Mouse (Mus musculus): Measurements from ENCODE around the gene Elavl3.
"Not testable (repeated sequence)": the region's sequence is repeated elsewhere in the genome, so short reads cannot be mapped to it uniquely, and the experiment has no call there.

The Elavl3 gene

DNA sequence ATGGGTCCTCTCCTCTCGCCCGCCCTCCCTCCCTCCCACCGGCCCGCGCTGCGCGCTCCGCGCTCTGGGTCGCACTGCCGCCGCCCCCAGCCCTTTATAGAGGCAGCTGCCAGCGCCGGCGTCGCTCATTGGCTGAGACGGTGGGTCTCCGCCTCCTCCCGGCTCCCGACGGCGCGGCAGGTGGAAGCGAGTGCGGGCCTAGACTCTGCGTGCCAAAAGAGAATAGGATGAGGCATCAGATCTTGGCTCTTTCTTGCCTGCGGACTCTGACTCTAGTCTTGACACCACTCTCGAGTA, at the start of gene Elavl3:
Gene Elavl3 (minus strand): TSS at position 66 of the 297 bp plus-strand sequence.
- DNase-seq: peak; percentile 94 to 96

DNA sequence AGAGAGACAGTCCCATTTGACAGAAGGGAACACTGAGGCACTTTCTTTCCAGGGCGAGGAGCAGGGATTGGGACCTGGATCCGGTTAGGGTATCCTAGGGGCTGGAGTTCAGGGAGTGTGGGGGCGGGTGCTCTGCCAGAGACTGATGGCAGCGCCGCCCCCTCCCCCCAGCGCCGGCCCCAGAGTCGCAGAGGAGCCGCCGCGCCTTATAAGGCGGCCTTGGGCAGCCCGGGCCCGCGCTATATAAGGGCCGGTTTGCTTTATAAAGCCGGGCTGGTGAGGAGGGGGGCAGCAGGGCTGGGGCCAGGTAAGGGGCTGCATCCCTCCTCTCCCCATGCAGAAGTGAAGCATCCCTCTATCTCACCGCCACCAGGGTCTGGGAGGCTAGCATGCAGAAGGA, 48.1 kb upstream of the Elavl3 start:
- no peak for DNase-seq

DNA sequence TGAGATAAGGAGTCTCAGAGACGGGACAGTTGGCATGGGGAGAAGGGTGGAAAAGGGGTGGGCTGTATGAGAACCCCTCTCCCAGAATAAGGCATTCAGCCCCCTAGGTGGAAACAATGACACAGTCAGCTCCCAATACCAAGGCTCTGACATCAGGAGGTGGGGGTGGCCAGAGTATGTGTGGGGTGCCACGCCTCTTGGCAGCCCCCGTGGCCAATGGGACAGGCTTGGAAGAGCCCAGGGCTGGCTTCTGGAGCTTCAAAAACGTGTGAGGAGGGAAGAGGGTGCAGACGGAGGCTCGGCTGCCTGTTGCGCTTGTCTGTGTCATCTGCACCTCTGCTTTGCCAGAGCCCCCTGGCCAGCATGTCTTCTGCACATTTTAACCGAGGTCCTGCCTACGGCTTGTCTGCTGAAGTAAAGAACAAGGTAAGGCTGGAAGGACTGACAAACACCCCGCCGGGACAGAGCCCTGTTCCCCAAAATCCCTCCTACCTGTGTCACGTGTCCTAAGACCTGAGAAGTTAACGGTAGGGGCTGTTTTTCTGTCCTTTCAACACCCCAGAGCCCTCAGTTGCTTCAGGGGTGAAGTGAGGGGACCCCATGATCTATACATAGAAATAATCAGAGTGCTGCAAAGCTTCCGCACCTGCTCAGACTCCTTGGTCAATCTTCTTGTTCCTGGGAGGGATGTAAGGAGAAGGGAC, 47.3 kb upstream of the Elavl3 start, which contains the start of gene Cnn1:
Gene Cnn1 (plus strand): TSS at position 224 of the 704 bp plus-strand sequence.
- DNase-seq: no peak

DNA sequence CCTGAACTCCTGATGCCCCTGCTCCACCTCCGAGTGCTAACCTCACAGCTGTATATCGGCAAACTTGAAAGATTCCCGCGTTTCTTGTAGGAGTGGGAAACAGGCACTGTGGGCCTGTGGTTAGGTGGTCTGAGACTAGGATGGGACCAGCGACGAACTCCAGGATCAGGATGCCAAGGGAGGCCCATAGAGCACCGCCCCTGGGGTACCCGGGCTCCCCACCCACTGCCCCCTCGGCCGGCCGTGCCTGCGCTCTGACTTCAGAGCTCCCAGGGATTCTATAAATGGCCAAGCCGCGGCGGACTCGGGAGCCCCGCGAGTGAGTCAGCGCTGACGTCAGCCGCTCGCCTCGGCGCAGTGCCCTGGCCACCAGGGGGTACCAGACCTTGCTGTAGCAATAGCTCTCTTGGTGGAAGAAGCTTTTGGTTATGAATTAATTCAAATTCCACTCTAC, 44.1 kb upstream of the Elavl3 start:
- DNase-seq: peak; percentile 90 to 95

DNA sequence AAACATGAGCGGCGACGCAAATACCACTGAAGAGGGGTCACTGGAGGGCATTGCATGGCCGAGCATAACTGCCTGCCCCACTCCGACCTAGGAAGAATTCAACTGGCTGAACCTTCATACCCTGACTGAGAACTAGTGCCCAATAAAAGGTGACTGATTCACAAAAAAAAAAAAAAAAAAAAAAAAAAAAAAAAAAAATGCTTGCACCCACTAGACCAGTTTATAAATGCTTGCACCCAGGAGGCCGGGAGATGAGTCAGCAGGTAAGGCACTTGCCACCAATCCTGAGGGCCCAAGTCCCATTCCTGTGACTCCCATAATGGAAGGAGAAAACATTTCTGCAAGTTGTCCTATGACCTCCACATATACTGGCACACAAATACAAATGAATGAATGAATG, 40.9 kb upstream of the Elavl3 start:
- DNase-seq: no peak

DNA sequence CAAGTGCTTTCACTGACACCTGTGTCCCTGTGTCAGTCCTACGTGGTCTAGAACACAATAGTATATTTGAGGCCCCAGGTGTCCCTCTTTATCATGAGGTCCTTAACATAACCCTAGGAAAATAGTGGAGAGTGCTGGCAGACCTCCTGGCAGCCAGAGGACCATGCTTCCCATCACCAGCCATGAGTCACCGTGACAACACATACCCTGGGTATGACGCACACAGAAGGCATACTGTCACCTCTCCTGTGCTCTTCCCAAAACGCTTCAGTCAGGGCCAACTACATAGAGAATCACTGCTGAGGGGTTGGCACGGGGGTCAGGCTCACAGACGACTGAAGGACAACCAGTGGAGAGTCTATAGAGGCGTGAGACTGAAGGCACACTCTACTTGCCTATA, 38.2 kb upstream of the Elavl3 start:
- no peak for DNase-seq

DNA sequence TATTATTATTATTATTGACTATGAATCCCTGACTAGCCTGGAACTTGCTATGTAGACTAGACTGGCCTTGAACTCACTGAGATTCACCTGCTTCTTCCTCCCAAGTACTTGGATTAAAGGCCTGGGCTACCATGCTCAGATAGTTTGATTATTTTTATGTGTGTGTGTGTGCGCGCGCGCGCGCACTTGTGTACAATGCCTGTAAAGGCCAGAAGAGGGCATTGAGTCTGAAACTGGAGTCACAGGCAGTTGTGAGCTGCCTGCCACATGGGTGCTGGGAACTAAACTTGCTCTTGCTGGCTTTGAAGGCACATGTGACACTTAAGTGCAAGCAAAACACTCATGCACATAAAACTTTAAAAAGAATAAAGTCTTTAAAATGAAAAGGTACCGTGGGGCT, 37.5 kb upstream of the Elavl3 start:
- no peak for DNase-seq

DNA sequence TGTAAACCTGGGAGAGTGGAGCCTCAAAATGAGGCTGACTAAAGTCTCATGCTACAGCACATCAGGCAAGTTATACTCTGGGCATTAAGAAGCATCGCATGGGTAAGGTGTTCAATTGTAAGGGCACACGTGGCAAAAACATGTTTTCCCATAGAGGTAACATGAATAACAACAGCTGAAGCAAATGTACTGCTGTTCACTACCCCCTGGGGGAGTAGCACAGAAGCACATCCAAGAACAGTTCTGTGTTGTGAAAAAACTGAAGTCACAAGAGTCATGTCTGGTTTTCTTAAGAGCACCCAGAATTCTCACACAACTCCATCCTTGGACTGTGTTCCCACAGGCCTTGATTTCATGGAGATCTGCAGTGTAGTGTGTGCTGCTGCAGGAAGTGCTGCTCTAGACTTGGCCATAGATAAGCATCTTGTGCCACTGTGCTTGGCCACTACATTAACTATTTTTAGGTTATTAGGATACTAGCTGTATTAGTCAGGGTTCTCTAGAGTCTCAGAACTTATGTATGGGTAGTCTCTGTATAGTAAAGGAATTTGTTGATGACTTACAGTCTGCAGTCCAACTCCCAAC, 35.3 kb upstream of the Elavl3 start:
- DNase-seq: no peak

DNA sequence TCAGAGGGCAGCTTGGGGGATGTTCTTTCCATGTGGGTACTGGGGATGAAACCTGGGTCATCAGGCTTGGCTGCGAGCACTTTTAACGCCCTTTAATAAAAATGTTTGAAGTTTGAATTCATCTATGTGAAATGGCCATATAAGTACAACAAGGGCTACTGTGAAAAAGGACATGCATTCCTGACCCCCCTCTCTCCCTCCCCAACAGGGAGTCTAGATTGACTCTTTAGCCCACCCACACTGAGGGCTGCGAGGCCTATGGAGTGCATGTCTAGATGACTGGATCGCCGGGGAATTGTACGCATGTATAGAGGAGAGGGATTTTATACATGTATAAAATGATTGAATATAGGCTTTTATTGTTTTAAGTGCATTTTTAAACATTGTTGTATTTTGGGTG, 34.2 kb upstream of the Elavl3 start:
- DNase-seq: no peak

DNA sequence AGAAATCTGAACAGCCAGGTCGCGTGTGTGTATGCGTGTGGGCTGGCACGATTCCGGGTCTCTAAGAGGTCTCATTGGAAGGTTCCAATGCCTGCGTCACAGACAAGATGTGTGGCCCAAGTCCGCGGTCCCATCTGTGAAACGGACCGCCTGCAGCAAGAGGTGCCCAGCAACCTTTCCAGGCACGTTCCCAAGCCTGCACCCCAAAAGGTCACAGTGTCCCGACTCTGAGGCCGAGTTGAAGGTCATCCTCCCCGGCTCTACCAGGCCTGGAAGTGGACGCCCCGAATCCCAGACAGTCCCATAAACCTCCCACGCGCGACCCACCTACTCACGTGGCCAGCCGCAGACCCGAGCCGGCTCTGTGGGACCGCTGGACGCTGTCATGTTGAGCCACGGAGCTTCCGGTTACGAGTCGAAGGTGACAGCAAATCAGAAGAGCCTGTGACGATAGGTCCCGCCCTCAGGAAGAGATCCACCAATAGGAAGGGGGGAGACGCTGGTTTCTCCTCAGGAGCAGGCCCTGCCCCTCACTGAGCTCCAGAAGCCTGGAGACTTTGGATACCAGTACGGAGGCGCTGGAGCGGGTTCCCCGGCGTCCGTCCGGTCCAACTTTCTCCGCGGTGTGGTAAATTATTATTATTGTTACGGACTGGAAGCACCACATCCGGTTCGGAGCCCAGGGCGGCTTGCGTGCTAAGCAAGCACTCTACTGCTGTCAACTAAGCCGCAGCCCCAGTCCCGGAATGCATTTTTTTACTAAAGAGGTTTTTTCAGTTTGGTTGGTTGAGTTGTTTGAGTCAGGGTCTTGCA, 33.4 kb upstream of the Elavl3 start, which contains the start of gene Ecsit:
Gene Ecsit (minus strand): TSS at position 417 of the 813 bp plus-strand sequence.
- DNase-seq: peak; percentile 94 to 95

DNA sequence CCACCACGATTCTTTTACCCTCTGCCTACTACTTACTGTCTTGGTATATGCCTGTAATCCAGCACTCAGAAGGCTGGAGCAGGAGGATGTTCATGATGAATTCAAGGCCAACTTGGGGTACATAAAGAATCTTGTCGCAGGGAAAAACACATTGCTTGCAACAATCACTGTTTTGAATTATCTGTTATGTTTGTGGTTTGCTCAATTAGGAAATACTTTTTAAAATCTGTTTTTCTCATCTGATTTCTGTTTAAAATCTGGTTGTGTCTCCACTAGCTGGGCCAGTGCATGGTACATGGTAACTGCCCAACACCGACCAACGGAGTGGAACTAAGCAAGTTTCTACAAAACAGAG, 32.8 kb upstream of the Elavl3 start:
- DNase-seq: no peak

DNA sequence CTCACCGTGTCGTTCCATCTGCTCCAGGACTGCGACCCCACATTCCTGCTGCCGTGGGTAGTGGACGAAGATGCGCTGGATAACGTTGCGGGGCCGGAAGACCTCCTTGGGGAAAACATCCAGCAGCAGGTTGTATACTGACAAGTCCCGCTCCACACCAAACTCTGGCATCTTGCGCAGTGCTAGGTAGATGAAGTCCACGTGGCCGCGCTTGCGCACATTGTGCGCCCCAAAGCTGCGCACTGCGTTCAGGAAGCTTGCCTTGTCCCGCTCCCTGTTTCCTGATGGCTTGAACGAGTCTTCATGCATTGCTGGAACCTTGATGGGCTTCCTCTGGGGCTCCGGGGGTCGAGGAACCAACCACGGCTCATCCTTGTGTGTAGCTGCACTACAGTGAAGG, 24.4 kb upstream of the Elavl3 start:
- no peak for DNase-seq

DNA sequence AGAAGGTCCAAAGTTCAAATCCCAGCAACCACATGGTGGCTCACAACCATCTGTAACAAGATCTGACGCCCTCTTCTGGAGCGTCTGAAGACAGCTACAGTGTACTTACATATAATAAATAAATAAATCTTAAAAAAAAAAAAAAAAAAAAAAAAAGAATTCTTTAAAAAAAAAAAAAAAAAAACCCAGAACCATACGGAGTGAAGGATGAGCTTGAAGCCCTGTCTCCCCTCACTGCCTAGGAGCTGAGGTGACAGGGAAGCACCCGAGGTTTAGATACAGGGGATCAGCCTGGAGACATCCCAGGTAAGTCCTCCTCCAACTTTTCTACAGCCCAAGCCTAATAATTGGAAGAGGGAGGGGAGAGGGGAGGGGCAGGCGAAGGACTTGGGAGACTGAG, 24.0 kb upstream of the Elavl3 start:
- not testable (repeated sequence) for DNase-seq

DNA sequence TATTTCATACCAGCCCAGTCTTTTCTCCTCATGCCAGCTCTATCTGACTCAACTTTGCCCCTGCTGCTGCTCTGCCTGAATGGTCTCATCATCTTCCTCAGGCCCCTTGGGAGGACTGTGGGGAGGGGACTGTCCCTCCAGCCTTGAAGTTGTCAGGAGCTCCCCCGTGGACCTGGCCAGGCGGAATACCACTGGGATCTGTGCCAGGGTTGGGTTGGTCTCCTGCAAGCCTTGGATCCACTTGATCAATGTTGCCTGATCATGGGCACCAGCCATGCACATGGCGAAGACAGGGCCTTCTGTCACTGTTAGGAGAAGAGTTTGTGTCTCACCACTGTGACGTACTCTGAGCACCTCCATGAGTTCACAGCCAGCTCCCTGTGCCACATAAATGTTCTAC, 20.5 kb upstream of the Elavl3 start:
- DNase-seq: peak; percentile 27 to 56

DNA sequence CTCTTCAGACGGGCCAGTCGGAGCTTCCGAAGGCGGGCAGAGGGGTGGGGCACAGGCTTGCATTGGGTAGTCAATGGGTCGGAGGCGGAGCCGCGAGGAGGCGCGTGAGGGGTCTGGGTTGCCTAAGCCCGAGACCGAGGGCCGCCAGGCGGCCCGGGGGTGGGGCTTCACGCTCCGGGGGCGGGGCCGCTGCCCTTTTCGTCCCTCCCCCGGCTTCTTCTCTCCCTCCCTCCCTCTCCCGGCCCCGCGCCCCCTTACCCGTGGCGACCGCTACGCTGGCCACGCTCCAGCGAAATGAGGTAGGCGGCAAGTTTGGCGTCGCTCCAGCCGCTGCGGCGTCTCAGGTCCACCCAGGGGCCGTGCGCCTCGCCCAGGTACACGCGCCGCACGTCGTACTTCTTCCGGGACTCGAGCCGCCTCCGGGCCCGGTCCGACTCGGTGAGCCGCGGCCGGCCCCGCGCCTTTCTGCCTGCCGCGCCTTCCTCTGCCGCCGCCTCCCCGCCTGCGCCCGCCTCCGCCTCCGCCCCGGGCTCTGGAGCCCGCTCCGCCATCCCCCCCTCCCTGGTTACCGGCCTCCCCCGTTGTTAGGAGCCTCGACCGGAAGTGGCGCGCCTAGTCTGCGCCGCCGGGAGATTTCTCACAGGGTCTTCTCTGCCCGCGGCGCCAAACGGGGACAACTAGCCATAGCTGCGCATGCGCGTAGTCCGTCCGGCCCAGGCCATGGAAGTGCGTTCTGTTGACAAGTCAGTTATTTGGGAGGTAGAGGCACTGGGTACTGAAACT, 19.2 kb upstream of the Elavl3 start, which contains the start of the genes Gm49318 and Zfp653:
Gene Gm49318 (minus strand): TSS at position 469 of the 783 bp plus-strand sequence.
Gene Zfp653 (minus strand): TSS at position 586 of the 783 bp plus-strand sequence.
- DNase-seq: peak; percentile 98

DNA sequence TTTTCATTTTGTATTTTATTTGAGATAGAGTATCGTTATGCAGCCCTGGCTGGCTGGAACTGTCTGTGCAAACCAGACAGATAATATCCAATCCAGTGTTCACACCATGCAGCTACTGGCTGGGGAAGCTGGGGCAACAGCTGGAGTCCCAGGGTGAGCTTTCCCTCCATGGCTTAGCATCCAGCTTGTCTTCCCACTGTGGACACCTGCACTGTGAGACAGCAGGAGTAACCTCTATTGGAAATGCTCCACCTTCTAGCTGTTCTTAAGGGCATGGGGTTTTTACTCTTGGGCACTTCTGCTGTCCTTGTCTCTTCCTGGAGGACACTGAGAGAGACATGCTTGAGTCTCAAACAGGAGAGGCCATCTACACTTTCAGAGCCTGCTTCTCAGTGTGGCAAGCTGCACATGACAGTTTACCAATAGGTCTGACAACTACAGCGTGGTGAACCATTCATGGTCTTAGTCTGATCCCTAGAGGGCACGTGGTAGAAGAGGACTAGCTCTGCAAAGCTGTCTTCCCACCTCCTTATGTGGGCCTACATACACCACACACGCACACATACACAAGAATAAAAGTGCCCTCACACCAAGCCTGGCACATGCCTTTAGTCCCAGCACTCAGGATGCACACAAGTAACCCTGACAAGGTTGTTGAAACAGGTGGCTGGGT, 18.2 kb upstream of the Elavl3 start:
- no peak for DNase-seq

DNA sequence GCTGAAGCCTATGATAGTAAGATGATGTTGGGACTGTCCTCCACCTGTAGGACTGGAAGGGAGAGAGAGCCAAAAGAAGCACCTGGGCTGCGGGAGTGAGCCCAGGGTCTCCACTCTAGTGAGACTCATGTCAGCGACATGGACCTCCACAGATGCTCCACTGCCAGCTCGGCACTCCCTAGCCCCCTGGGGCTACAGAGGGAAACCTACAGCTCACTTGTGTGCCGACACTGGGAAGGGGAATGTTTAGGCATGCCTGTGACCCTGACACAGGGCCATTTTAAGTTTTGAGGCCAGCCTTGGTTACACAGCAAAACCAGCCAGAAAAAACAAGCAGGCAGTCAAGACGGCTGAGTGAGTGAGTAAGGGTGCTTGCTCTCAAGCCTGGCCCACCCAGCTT, 15.4 kb upstream of the Elavl3 start:
- DNase-seq: peak in 1 of 2 experiments; percentile 10

DNA sequence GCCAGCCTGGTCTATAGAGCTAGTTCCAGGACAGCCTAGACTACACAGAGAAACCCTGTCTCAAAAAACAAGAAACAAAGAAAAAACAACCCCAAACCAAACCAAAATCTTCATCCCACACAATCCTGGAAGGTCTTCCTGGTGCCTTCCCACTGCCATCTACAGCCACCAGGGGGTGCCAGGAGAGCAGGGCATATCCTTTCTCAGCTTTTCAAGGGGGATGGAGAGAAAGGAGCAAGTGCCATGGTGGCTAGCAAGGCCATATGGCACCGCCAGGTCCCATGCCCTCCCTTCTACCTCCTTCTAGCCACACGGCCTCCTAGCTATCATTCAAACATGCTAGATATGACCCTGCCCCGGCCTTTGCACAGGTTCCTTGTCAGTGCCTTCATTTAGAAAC, 14.6 kb upstream of the Elavl3 start:
- DNase-seq: peak; percentile 69 to 82

DNA sequence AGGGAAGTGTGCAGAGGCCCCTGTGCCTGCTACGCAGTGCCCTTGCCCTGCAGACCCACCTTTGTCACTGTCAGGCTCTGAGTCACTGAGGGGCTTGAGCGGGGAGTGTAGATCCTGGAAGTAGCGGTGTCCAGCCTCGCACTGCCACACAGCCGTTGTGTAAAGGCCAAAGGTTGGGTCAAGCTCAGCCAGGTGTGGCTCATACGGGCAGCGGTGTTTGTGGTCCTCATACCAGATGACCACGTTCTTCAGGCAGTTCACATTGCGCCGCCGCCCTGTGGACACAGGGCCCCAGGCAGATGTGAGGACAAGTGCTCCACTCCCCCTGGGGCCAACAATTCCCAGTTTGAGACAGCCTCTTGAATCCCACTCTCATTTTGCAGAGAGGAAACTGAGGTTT, 13.8 kb upstream of the Elavl3 start:
- no peak for DNase-seq

DNA sequence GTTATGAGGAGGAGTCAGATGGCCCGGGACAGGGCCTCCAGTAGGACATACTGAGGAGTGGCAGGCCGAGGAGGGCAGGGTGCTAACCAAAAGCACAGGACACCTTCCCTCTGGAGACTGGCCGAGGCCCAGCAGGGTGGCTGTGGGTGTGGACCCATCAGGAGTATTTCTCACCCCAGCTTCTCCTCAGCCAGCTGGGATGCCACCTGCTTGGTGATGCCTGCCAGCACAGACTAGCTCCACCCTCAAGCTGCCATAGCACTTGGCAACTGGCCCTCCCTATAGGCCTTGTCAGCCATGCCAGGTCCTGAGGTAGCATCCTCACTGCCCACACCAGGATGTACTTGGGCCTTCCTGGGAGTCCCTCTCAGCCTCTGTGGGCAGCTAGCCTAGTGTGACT, 12.5 kb upstream of the Elavl3 start:
- peak; percentile 96 for DNase-seq

DNA sequence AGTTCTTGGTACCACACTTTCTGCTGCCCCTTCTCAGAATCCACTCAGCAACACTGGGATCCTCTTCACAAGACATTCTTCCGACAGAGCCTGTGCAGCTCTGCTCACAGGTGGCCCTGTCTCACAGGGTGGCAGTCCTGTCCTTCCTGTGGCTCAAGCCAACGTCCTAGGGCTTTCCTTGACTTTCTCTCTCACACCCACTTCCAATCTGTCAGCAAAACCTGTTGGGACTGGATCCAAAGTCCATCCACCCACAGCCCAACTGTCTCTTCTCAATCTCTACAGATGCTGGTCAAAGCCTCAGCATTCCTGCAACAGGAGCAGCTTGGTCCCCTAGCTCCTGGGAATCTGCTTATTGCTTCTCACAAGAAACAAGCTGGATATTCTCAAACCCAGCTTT, 9.5 kb upstream of the Elavl3 start:
- peak; percentile 76 to 79 for DNase-seq

DNA sequence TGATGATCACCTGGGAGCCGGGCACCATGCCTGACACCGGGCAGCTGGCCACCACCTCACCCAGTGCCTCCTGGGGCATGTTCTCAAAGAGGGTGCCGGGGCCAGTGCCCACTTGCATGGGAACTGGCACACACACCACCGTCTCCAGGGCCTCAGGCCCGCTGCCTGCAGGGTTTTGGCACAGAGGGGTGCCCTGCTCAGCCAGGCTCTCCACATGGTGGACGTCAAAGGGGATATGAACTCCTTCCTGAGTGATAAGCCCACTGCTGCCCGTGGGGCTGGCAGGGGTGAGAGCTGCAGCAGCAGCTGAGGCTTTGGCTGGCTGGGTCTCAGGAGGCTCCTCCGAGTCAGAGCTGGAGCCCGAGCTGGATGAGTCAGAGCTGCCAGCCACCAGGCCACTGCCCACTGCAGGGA, 6.2 kb upstream of the Elavl3 start:
- DNase-seq: peak; percentile 79 to 84
